Mouse (Mus musculus): ENCODE results near the gene Wwc2.

GRCm38 (mm10) chr8:47941028-47941427, 49.7 kb downstream of the Wwc2 start:
- TF ChIP-seq POLR2A (IDR thresholded peaks at IDR 0.05; ENCODE audit: low read depth, low read length) (no peak), CTCF (IDR thresholded peaks at IDR 0.05; ENCODE audit: extremely low read depth, insufficient read depth, insufficient read length, insufficient replicate concordance) (no peak)

All from spleen, adult 2 months (tissue).